In genomic region chr6:65950492-65950891, GRCm38 (mm10) we compare ENCODE assay signal across 42 mouse cellular contexts. TPM values are rescaled to one million over a fixed set of nuclear protein-coding genes. Genes with fewer than 3 reads are reported as not detected.
A peak's percentile ranks its signal among the peaks of the same experiment; 100 is the strongest.
DNase-seq lines count a peak whose midpoint lies in the region; ATAC-seq and TF ChIP-seq lines count a peak whose summit lies in the region.
"Had no signal": no experiment of that assay in that cellular context is flagged by ENCODE, and none has a peak within 500 bp of the region (broad histone marks: within the 10 kb centered on the region; RNA-seq: fewer than 3 reads in every experiment).

No protein-coding gene starts in this region.

- H3K27me3 ChIP-seq in embryonic facial prominence, embryonic 10.5 days (replicated peaks; ENCODE audit: low read depth, poor library complexity, severe bottlenecking), result no peaks in the 10 kb centered on the region
- H3K27me3 ChIP-seq: embryonic facial prominence, embryonic 15.5 days; forebrain, embryonic 13.5 days; heart, embryonic 13.5 days; hindbrain, embryonic 15.5 days; intestine, embryonic 15.5 days; limb, embryonic 15.5 days; liver, embryonic 13.5 days; neural tube, embryonic 15.5 days had no signal

- H3K27ac ChIP-seq in left cerebral cortex, adult 2 months, result no peak overlapping the region
- H3K27ac ChIP-seq in embryonic facial prominence, embryonic 10.5 days (replicated peaks), result peak overlapping the region; percentile 25; the same call in 1 of the 2 replicates
- H3K27ac ChIP-seq: embryonic facial prominence, embryonic 15.5 days; forebrain, embryonic 13.5 days; gastrocnemius, adult 2 months; heart, embryonic 13.5 days; hindbrain, embryonic 15.5 days; intestine, embryonic 15.5 days; limb, embryonic 15.5 days; liver, embryonic 13.5 days; macrophage; neural tube, embryonic 15.5 days had no signal

- no peaks in the 10 kb centered on the region for H3K4me1 ChIP-seq in embryonic facial prominence, embryonic 10.5 days
- H3K4me1 ChIP-seq: embryonic facial prominence, embryonic 15.5 days; forebrain, embryonic 13.5 days; heart, embryonic 13.5 days; hindbrain, embryonic 15.5 days; intestine, embryonic 15.5 days; limb, embryonic 15.5 days; liver, embryonic 13.5 days; neural tube, embryonic 15.5 days had no signal

- no peaks in the 10 kb centered on the region for H3K9me3 ChIP-seq in embryonic facial prominence, embryonic 10.5 days
- H3K9me3 ChIP-seq: embryonic facial prominence, embryonic 15.5 days; forebrain, embryonic 13.5 days; heart, embryonic 13.5 days; hindbrain, embryonic 15.5 days; intestine, embryonic 15.5 days; limb, embryonic 15.5 days; liver, embryonic 13.5 days; neural tube, embryonic 15.5 days had no signal

- intact Hi-C loops in left cerebral cortex, adult 2 months (cut with DNase I), result no loop called here

- ATAC-seq in frontal cortex, adult (ENCODE audit: low TSS enrichment), result peak; percentile 87
- ATAC-seq: forebrain, embryonic 13.5 days; intestine, embryonic 15.5 days; Patski had no signal

- WGBS in embryonic facial prominence, embryonic 10.5 days, result 68% methylated on average over 6 of the region's 6 CpGs

- no peak for TF ChIP-seq CTCF in left cerebral cortex, adult 2 months (IDR thresholded peaks at IDR 0.05)

- H3K4me3 ChIP-seq in left cerebral cortex, adult 2 months, result no peak overlapping the region
- H3K4me3 ChIP-seq in embryonic facial prominence, embryonic 10.5 days, result no peak overlapping the region
- H3K4me3 ChIP-seq: embryonic facial prominence, embryonic 15.5 days; forebrain, embryonic 13.5 days; gastrocnemius, adult 2 months; heart, embryonic 13.5 days; hindbrain, embryonic 15.5 days; intestine, embryonic 15.5 days; limb, embryonic 15.5 days; liver, embryonic 13.5 days; neural tube, embryonic 15.5 days had no signal

- H3K36me3 ChIP-seq in embryonic facial prominence, embryonic 10.5 days (replicated peaks), result no peaks in the 10 kb centered on the region
- H3K36me3 ChIP-seq: embryonic facial prominence, embryonic 15.5 days; heart, embryonic 13.5 days; hindbrain, embryonic 15.5 days; intestine, embryonic 15.5 days; limb, embryonic 15.5 days; liver, embryonic 13.5 days; neural tube, embryonic 15.5 days had no signal

- no peak for DNase-seq in frontal cortex, postnatal 25 days (ENCODE audit: low spot score in 2 of 2)
- DNase-seq in layer of hippocampus, adult 11-12 months (ENCODE audit: low spot score), result peak; percentile 11
- no peak for DNase-seq in layer of hippocampus, postnatal 14 days (ENCODE audit: low spot score in 2 of 2)
- DNase-seq in left cerebral cortex, adult 9 months (ENCODE audit: low spot score in 2 of 2), result peak; percentile 2 to 5
- no peak for DNase-seq in left cerebral cortex, adult 2 months (ENCODE audit: extremely low spot score in 1 of 2, low spot score in 2 of 2)
- DNase-seq in embryonic facial prominence, embryonic 10.5 days (ENCODE audit: low spot score), result no peak
- DNase-seq in urinary bladder, postnatal 10 days (ENCODE audit: low spot score), result no peak
- DNase-seq: adrenal gland, postnatal 10 days; cerebellum, adult 11-12 months; gastrocnemius, adult 2 months; gastrocnemius, postnatal 36 days; heart, postnatal 10 days; kidney, adult 2 months; kidney, postnatal 36 days; left cerebral cortex, postnatal 4 days; liver, embryonic 13.5 days; lung, adult 2 months; lung, postnatal 10 days; midbrain, embryonic 14.5 days; retina, postnatal 1 day; right cerebral cortex, postnatal 25 days; spleen, adult 18-20 months; thymus, adult 18-20 months; thymus, postnatal 36 days had no signal

RNA-seq across cellular contexts. Expression of gene 4930544G11Rik, which starts 1.9 kb away (rescaled TPM):
- total RNA-seq in layer of hippocampus, postnatal 14 days (2021), result not detected
- total RNA-seq in left cerebral cortex, adult 2 months (2021), result not detected
- not detected in 2 replicates for polyA plus RNA-seq in embryonic facial prominence, embryonic 10.5 days (2016; fragmentation: Nextera tagmentation; extraction: Ambion mirVana)
- total RNA-seq: adrenal gland, postnatal 10 days; gastrocnemius, adult 2 months; gastrocnemius, postnatal 36 days; heart, adult 8-10 months; heart, postnatal 10 days; left cerebral cortex, adult 18-20 months; left cerebral cortex, postnatal 4 days; megakaryocyte-erythroid progenitor cell, adult 5-6 weeks; MEL had no signal
- polyA plus RNA-seq: cortical plate, adult 2 months; embryonic facial prominence, embryonic 15.5 days; forebrain, embryonic 13.5 days; frontal cortex, adult 2 months; heart, embryonic 13.5 days; hindbrain, embryonic 15.5 days; intestine, embryonic 15.5 days; kidney, embryonic 16.5 days; limb, embryonic 15.5 days; liver, embryonic 13.5 days; lung, adult 2 months; macrophage; midbrain, embryonic 14.5 days; neural tube, embryonic 15.5 days; Patski; stomach, embryonic 16.5 days had no signal

Comparison
In these comparisons a context has a peak if more than half of its experiments do, and no peak if none do; other contexts are left out.
1. DNase-seq: peak in layer of hippocampus, adult 11-12 months (single experiment) and left cerebral cortex, adult 9 months (2 of 2); none in frontal cortex, postnatal 25 days (0 of 2), layer of hippocampus, postnatal 14 days (0 of 2), left cerebral cortex, adult 2 months (0 of 2), embryonic facial prominence, embryonic 10.5 days (single experiment) and urinary bladder, postnatal 10 days (single experiment).